Mouse (Mus musculus) urinary bladder, postnatal 14 days (tissue): ENCODE data around the gene Ucp3.
A peak's percentile ranks its signal among the peaks of the same experiment; 100 is the strongest.

Source experiments
- DNase-seq: peaks from one replicate; pipeline ENCODE4 v3.0.0; 2021; ENCODE audit warnings: low spot score

The Ucp3 gene

GRCm38 (mm10) chr7:100501027-100501843 lies 28.4 kb downstream of the Ucp3 start:
- DNase-seq: no peak

GRCm38 (mm10) chr7:100501844-100502373 lies 29.1 kb downstream of the Ucp3 start:
- DNase-seq: no peak

- DNase-seq: no peak
Measured at GRCm38 (mm10) chr7:100502374-100502922, 29.7 kb downstream of the Ucp3 start.

- DNase-seq: no peak
Measured at GRCm38 (mm10) chr7:100503076-100503475, 30.3 kb downstream of the Ucp3 start.

GRCm38 (mm10) chr7:100504740-100505487 lies 32.1 kb downstream of the Ucp3 start:
- DNase-seq: no peak

GRCm38 (mm10) chr7:100506494-100506893 lies 33.7 kb downstream of the Ucp3 start:
- DNase-seq: no peak

GRCm38 (mm10) chr7:100508670-100509069 lies 35.9 kb downstream of the Ucp3 start:
- DNase-seq: no peak

- no peak for DNase-seq
Measured at GRCm38 (mm10) chr7:100511602-100512001, 38.8 kb downstream of the Ucp3 start.

GRCm38 (mm10) chr7:100514573-100514972 lies 41.8 kb downstream of the Ucp3 start, which contains the start of gene Dnajb13:
TSS of gene Dnajb13 (minus strand) at chr7:100514960.
- DNase-seq: no peak

GRCm38 (mm10) chr7:100520204-100520603 lies 47.4 kb downstream of the Ucp3 start:
- DNase-seq: no peak

GRCm38 (mm10) chr7:100520663-100521285 lies 48.0 kb downstream of the Ucp3 start:
- DNase-seq: peak; percentile 86

GRCm38 (mm10) chr7:100522222-100522621 lies 49.4 kb downstream of the Ucp3 start:
- DNase-seq: no peak

- DNase-seq: no peak
Measured at GRCm38 (mm10) chr7:100524669-100525068, 51.9 kb downstream of the Ucp3 start.

GRCm38 (mm10) chr7:100530766-100531165 lies 58.0 kb downstream of the Ucp3 start:
- no peak for DNase-seq

GRCm38 (mm10) chr7:100533503-100533902 lies 60.7 kb downstream of the Ucp3 start:
- no peak for DNase-seq

GRCm38 (mm10) chr7:100534216-100534615 lies 61.4 kb downstream of the Ucp3 start:
- no peak for DNase-seq

GRCm38 (mm10) chr7:100535831-100536230 lies 63.0 kb downstream of the Ucp3 start:
- DNase-seq: no peak
